Mouse (Mus musculus): ENCODE data around the gene Fstl4.

GRCm38 (mm10) chr11:52743956-52744355 lies 20.5 kb upstream of the Fstl4 start:
- TF ChIP-seq POLR2A (IDR thresholded peaks at IDR 0.05; ENCODE audit: low read depth, low read length) (no peak), CTCF (IDR thresholded peaks at IDR 0.05; ENCODE audit: extremely low read depth, insufficient read depth, insufficient read length, insufficient replicate concordance) (no peak)

Measured in spleen, adult 2 months (tissue).